Mouse (Mus musculus) limb, embryonic 11.5 days (tissue): ENCODE measurements at regions not wholly inside any gene's neighbourhood (a gene's known extent, or its start where the extent isn't known, plus 50 kb on each side); places are given as distances from the start of the nearest gene placed in this dataset.
A peak's percentile ranks its signal among the peaks of the same experiment; 100 is the strongest.

Experiments used
- ATAC-seq: fragments of 200-750 bp; cut with Nextera tagmentation; 2 replicates; pipeline ENCODE4 v1.8.0; 2017; ENCODE audit warnings: low read depth; ENCODE audit not compliant: insufficient number of reproducible peaks, low FRiP score, low TSS enrichment
- DNase-seq: peaks from one replicate; pipeline ENCODE4 v3.0.0-alpha.2; 2015; ENCODE audit warnings: low spot score
- H3K27ac ChIP-seq: fragments of 300-500 bp; sonication (generic); replicated peaks from 2 replicates; pipeline ENCODE4 v1.5.1; 2014; ENCODE audit warnings: low read depth, mild to moderate bottlenecking, low read length
- H3K27me3 ChIP-seq: fragments of 300-500 bp; sonication (generic); 2 replicates; pipeline ENCODE4 v1.6.1; 2014; ENCODE audit warnings: mild to moderate bottlenecking, low read length, mixed read lengths; ENCODE audit not compliant: control insufficient read depth, insufficient read depth
- H3K36me3 ChIP-seq: fragments of 300-500 bp; sonication (generic); 2 replicates; pipeline ENCODE4 v1.6.1; 2014; ENCODE audit warnings: mild to moderate bottlenecking, low read length, moderate library complexity, mixed read lengths; ENCODE audit not compliant: control insufficient read depth, insufficient read depth
- H3K4me1 ChIP-seq: fragments of 300-500 bp; sonication (generic); 2 replicates; pipeline ENCODE4 v1.6.1; 2014; ENCODE audit warnings: low read length, mixed read lengths; ENCODE audit not compliant: control insufficient read depth, insufficient read depth
- H3K4me2 ChIP-seq: fragments of 300-500 bp; sonication (generic); 2 replicates; pipeline ENCODE4 v1.6.1; 2014; ENCODE audit warnings: low read depth, mild to moderate bottlenecking, moderate library complexity; ENCODE audit not compliant: severe bottlenecking
- H3K4me3 ChIP-seq: fragments of 300-500 bp; sonication (generic); 2 replicates; pipeline ENCODE4 v1.5.1; 2014; ENCODE audit warnings: low read depth, low read length
- H3K9ac ChIP-seq: fragments of 300-500 bp; sonication (generic); 2 replicates; pipeline ENCODE4 v1.6.1; 2014; ENCODE audit warnings: mild to moderate bottlenecking, low read length
- H3K9me3 ChIP-seq: fragments of 300-500 bp; sonication (generic); 2 replicates; pipeline ENCODE4 v1.6.1; 2016; ENCODE audit warnings: low read length; ENCODE audit not compliant: control insufficient read depth
- WGBS: fragments of 180-500 bp; shearing (Covaris S2); extraction: QIAGEN DNeasy Blood & Tissue Kit; methylation state at CpG from one replicate; pipeline ENCODE4 v1.1.7; 2014; 5-methylcytosine and 5-hydroxymethylcytosine counted together

- Histone ChIP-seq H3K27me3 (no peaks in the 10 kb centered on the region), H3K4me2 (no peak overlapping the region), H3K36me3 (no peaks in the 10 kb centered on the region), H3K4me3 (no peak overlapping the region), H3K9ac (no peak overlapping the region), H3K4me1 (peaks cover 44% of the 10 kb centered on the region), H3K9me3 (no peaks in the 10 kb centered on the region), H3K27ac (peak overlapping the region; percentile 74)
- DNase-seq (peak; percentile 70), ATAC-seq (peak; percentile 58)
- 20% methylated on average over 3 of the region's 3 CpGs for WGBS
Observed at GRCm38 (mm10) chr1:61298064-61298463, 320.3 kb downstream of the Icos start.

- Histone ChIP-seq H3K27ac (peak overlapping the region; percentile 74), H3K4me2 (no peak overlapping the region), H3K4me1 (peaks cover 41% of the 10 kb centered on the region), H3K9ac (no peak overlapping the region), H3K9me3 (no peaks in the 10 kb centered on the region), H3K27me3 (no peaks in the 10 kb centered on the region), H3K36me3 (no peaks in the 10 kb centered on the region), H3K4me3 (no peak overlapping the region)
- ATAC-seq (no peak), DNase-seq (no peak)
- 60% methylated on average over 6 of the region's 6 CpGs for WGBS
Observed at GRCm38 (mm10) chr1:61298779-61299178, 321.1 kb downstream of the Icos start.

DNA sequence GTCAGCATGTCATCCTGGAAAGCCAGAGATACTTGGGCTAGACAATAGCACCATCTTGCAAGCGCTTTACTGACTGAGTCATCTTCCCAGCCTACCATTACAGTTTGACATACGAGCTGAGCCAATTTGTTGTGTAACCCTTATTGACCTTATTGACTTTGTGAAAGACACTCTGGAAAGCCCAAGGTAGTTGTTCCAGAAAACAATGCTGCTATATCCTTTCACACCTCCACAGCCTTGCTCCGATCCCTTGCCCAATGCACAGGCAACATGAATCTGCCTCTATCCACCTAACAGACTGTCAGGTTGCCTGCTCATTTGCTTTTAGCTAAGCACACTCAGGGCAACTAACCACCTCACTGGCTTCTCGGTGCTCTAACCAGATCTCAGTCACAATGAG is 322.8 kb downstream of the Icos start:
- H3K9ac ChIP-seq = no peak overlapping the region
- peaks cover 35% of the 10 kb centered on the region for H3K4me1 ChIP-seq
- H3K4me2 ChIP-seq = no peak overlapping the region
- WGBS = 28% methylated on average over 4 of the region's 4 CpGs
- no peak for DNase-seq
- H3K27ac ChIP-seq = peak overlapping the region; percentile 23
- no peaks in the 10 kb centered on the region for H3K27me3 ChIP-seq
- no peak for ATAC-seq
- H3K9me3 ChIP-seq = no peaks in the 10 kb centered on the region
- no peak overlapping the region for H3K4me3 ChIP-seq
- no peaks in the 10 kb centered on the region for H3K36me3 ChIP-seq

- Histone ChIP-seq H3K27ac (peak overlapping the region; percentile 81), H3K4me3 (no peak overlapping the region), H3K4me2 (peak overlapping the region; percentile 22; the same call in 1 of the 2 replicates), H3K9me3 (no peaks in the 10 kb centered on the region), H3K27me3 (no peaks in the 10 kb centered on the region), H3K36me3 (no peaks in the 10 kb centered on the region), H3K4me1 (peaks cover 37% of the 10 kb centered on the region), H3K9ac (no peak overlapping the region)
- ATAC-seq (peak; percentile 35; the same call in 1 of the 2 replicates), DNase-seq (peak; percentile 69)
- WGBS = 11% methylated on average over 24 of the region's 24 CpGs
Observed at GRCm38 (mm10) chr1:61301041-61302030, 323.6 kb downstream of the Icos start.

GRCm38 (mm10) chr1:61302570-61303071 is 324.9 kb downstream of the Icos start:
- H3K9me3 ChIP-seq = no peaks in the 10 kb centered on the region
- DNase-seq (peak; percentile 48), ATAC-seq (peak; percentile 59)
- 34% methylated on average over 8 of the region's 8 CpGs for WGBS
- H3K4me3 ChIP-seq = no peak overlapping the region
- H3K9ac ChIP-seq = no peak overlapping the region
- no peaks in the 10 kb centered on the region for H3K27me3 ChIP-seq
- H3K27ac ChIP-seq = no peak overlapping the region; the same call in 1 of the 2 replicates
- H3K36me3 ChIP-seq = no peaks in the 10 kb centered on the region
- peaks cover 38% of the 10 kb centered on the region for H3K4me1 ChIP-seq
- no peak overlapping the region for H3K4me2 ChIP-seq

DNA sequence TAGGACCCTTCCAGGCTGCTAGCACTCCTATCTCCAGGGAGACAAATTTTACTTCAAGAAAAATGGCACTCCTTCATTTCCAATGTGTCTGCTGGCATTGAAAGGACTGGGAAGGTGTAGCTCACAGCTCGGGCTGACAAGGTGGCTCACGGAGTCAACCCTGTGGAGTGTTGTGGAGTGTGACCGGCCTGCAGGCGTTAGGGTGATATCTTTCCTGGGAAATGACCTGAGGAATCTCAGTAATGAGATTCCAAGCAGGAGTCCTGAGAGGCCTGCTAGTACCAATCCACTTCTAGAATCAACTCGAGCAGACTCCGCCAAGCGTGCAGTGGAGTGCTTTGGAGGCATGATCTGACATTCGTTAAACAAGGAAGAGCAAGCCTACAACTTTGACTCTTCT is 328.6 kb downstream of the Icos start:
- no peak for ATAC-seq
- H3K27me3 ChIP-seq = no peaks in the 10 kb centered on the region

DNA sequence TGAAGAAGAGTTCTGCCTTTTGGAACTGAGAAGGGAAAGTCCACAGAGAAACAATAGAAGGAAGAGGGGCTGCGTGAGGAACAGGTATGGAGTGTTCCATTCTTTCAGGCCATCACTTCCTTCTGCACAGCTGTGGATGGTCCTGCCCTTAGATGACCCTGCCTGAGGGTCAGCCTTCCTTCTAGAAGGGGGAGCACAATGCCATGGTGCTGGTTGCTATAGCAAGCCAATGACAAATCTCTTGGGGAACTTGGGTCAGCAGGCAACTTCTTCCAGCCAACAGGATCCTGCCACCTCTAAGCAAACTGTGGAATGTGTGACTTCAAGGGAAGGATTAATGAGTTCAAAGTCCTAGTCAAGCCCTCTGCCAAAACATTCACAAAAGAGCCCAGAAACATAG is 329.1 kb upstream of the Pard3b start:
- H3K4me2 ChIP-seq = no peak overlapping the region
- 96% methylated on average over 1 of the region's 1 CpGs for WGBS
- H3K9ac ChIP-seq = no peak overlapping the region
- H3K4me1 ChIP-seq = 0 out of 2 replicates have a peak, but pooled peaks cover 3% of the 10 kb centered on the region
- H3K27ac ChIP-seq = no peak overlapping the region
- no peak for DNase-seq
- ATAC-seq = no peak
- H3K9me3 ChIP-seq = no peaks in the 10 kb centered on the region
- H3K36me3 ChIP-seq = no peaks in the 10 kb centered on the region
- H3K4me3 ChIP-seq = no peak overlapping the region
- H3K27me3 ChIP-seq = no peaks in the 10 kb centered on the region

More for the DNA sequence above, 328.6 kb downstream of the Icos start:
- Histone ChIP-seq H3K27ac (no peak overlapping the region), H3K4me1 (peaks cover 15% of the 10 kb centered on the region), H3K9ac (no peak overlapping the region), H3K4me2 (no peak overlapping the region), H3K36me3 (no peaks in the 10 kb centered on the region), H3K4me3 (no peak overlapping the region), H3K9me3 (no peaks in the 10 kb centered on the region)
- 66% methylated on average over 8 of the region's 8 CpGs for WGBS
- no peak for DNase-seq

- Histone ChIP-seq H3K27ac (no peak overlapping the region), H3K4me3 (no peak overlapping the region), H3K4me1 (0 out of 2 replicates have a peak, but pooled peaks cover 3% of the 10 kb centered on the region), H3K9me3 (no peaks in the 10 kb centered on the region), H3K36me3 (no peaks in the 10 kb centered on the region), H3K27me3 (no peaks in the 10 kb centered on the region), H3K9ac (no peak overlapping the region), H3K4me2 (no peak overlapping the region)
- DNase-seq (no peak), ATAC-seq (no peak)
- WGBS = 92% methylated on average over 3 of the region's 3 CpGs
Observed at GRCm38 (mm10) chr1:61310063-61310760, 328.4 kb upstream of the Pard3b start.
